Mouse (Mus musculus) lung, postnatal 10 days (tissue): ENCODE results near the gene Slc11a1.
"Not testable (repeated sequence)": the region's sequence is repeated elsewhere in the genome, so short reads cannot be mapped to it uniquely, and the experiment has no call there.

Experiments
- DNase-seq: peaks from one replicate; pipeline ENCODE4 v3.0.0; 2021

Slc11a1 gene

GRCm38 (mm10) chr1:74374980-74375379 lies at the start of gene Slc11a1:
Gene Slc11a1, plus strand, starts transcription at chr1:74375195.
- DNase-seq: no peak

GRCm38 (mm10) chr1:74326916-74327315 lies 48.1 kb upstream of the Slc11a1 start:
- DNase-seq: not testable (repeated sequence)

DNA sequence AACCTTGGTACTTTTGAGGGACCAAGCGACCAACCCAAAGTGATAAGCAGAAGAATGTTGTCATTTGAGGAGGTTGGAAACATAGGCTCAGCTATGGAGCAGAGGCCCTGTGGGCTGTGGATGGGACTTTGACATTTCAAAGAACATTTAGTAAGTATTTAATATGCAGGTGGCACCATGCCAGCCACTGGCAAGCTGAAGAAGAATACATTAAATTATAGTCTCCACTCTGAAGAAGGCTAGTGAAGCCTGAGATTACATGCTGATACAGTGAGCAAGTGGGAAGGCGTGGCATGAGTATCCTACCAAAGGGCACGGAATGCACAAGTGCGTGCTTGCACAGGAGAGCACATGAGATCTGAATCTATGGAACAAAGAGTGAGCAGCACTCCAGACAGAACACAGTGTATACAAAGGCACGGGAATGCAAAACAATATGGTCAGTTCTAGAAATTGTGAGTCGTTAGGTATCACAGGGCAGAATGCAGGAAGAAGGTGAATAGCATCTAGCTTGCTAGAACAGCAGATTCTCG lies 45.0 kb upstream of the Slc11a1 start:
- no peak for DNase-seq

- peak; percentile 38 for DNase-seq
These were observed 43.8 kb upstream of the Slc11a1 start for GRCm38 (mm10) chr1:74331046-74331681.

DNA sequence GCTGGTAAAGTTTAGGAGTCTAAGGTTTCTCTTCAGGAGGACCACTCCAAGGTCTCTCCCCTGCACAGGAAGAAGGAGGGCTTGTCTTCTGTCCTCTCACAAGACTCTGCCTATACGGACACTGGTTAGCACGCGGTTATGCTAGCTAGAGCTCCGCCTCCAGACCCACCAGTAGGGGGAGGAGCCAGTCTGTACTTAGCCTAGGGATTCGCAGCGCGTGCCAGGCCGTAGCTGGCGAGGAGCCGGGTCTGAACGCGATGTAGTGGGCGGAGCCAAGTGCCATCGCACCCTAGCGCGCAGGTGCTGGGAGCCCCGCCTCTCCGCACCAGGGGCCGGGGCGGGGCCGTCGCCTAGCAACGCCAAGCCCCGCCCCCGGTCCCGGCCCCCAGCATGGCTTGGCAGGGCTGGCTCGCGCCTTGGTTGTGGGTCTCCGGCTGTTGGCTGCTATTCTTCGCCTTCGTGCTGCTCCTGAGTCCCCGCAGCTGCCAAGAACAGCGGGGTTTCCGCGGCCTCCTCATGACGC lies 42.7 kb upstream of the Slc11a1 start:
- peak; percentile 96 for DNase-seq

DNA sequence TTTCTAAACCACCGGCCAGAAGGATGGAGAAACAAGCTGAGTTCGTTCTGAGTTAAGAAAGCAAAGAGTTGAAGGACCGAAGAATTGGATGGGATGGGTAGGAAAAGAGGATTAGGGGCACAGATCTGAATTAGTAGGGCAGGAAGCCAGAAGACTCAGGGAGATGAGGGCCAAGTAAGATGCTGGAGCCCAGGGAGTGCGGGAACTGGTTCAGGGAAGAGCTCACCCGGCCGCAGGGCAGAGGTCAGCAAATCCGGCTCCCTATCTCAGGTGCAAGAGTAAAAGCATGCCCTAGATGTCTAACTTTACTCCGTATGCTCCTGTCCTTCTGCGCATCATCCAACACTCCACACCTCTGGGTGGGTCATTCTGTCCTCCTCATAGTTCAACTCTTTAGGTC lies 42.1 kb upstream of the Slc11a1 start:
- no peak for DNase-seq

- DNase-seq: no peak
These were observed 40.4 kb upstream of the Slc11a1 start for GRCm38 (mm10) chr1:74334607-74335006.

- DNase-seq: no peak
These were observed 40.0 kb upstream of the Slc11a1 start for GRCm38 (mm10) chr1:74335033-74335432.

- no peak for DNase-seq
These were observed 39.4 kb upstream of the Slc11a1 start for GRCm38 (mm10) chr1:74335436-74336170.

DNA sequence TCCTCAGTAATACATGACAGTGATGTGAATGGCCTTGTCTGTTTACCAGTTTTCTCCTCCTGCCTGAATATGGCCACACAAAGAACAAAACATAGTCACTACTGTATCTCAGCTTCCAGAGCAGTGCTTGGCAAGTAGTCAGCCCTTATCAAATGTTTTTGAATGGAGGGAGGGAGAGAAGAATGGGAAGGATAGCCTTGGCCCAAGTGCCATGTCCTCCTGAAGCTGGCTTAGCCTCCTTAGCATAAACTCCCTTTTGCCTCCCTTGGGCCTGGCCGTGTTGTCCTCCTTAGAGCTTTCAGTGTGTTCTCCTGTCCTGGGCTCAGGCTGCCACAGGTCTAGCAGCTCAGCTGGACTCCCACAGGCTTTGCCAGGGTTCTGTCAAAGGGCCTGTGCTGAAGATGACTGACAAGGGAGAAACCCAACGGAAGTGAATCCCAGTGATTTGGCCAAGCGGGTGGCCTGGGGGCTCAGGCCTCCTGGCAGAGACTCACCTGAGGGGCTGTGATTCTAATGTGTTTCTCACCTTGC lies 37.7 kb upstream of the Slc11a1 start:
- no peak for DNase-seq

DNA sequence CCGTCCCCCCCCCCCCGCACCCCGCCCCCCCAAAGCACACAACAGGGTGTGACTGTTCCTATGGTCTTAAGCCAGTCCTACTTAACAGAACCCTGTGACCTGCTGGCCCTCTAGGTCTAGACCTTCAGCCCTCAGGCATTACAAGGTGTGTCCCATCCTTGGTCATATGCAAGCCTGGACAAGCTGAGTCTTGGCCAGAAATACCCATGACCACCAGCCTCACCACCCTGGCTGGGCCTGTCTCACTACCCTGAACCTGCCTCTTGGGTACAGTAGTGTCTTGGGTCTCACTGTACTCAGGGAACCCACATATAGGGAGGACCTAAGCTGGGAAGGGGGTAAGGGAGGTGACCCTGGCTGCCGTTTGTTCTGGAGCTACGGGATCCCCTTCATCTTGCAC lies 37.0 kb upstream of the Slc11a1 start:
- DNase-seq: no peak

DNA sequence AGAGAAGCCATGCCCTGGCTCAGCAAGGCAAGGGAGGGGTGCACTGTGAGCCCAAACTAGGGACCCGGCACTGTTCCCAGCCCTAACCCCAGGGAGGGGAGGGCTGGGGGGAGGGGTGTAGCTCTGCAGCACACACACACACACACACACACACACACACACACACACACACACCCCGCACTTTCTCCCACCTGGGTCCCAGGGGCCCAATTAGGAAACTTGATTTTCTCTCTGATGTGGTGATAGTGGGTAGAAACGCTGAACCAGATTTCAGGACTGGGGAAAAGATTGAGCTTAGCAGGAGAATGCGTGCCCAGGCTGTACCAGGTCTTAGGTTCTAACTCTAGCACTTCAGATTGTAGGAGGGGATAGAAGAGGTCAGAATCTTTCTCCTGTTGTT lies 36.4 kb upstream of the Slc11a1 start:
- no peak for DNase-seq

DNA sequence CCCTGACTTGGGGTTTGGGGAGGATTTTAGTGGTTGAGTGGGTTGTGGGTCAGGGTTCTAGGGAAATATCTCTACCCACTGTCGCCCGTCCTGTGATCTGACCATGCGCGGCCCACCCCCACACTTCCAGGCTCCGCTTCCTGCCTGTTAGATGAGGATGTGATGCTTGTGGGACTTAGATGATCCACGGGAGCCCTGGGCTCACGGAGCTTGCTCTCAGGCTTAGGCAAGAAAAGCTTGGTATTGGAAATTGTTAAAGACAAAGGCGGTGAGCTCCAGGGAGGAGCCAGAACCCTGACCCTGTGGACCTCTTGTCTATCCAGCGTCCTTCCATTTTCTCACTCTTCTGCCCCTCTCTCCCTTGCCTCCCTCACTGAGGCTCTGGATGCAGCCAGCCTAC lies 35.1 kb upstream of the Slc11a1 start:
- DNase-seq: no peak

- peak; percentile 22 for DNase-seq
These were observed 34.6 kb upstream of the Slc11a1 start for GRCm38 (mm10) chr1:74340361-74340764.

- DNase-seq: not testable (repeated sequence)
These were observed 34.0 kb upstream of the Slc11a1 start for GRCm38 (mm10) chr1:74340992-74341391.

- no peak for DNase-seq
These were observed 33.1 kb upstream of the Slc11a1 start for GRCm38 (mm10) chr1:74341898-74342297.

DNA sequence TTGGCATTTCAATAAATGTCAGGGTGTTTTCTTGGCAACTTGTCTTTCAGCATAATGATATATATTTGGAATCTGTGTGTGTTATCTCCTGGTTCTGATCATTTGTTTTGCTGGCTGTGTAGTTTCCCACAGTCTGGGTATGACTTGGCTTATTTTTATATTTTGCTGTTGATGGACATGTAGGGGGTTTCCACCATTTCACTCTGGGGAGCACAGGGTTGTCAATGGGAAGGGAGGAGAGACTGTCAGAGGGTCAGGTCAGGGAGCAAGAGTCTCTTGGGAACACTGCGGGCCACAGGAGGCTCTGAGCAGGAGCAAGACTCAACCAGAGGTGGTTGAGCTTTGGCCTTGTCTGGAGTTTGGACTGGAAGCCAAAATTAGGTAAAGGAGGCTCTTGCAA lies 32.7 kb upstream of the Slc11a1 start:
- DNase-seq: no peak

DNA sequence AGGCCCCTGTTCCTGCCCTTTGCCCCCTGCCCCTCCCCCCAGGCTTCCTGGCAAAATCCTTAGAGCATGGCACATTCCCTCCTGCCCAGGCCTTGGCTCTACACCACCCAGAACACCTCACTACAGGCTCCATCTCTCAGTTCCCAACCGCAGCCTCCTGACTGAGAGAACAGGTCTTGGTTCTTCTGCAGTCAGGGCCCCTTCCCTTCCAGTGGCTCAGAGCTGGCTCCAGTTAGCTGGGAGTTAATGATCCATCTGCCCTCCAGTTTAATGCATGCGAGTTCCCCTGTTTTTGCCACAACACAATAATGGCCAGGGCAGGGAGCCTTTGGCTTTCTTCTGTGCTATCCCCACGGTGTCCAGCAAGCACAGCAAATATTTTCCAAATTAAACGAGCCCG lies 31.8 kb upstream of the Slc11a1 start:
- no peak for DNase-seq

- DNase-seq: no peak
These were observed 30.7 kb upstream of the Slc11a1 start for GRCm38 (mm10) chr1:74344163-74344916.

GRCm38 (mm10) chr1:74351185-74351769 lies 23.7 kb upstream of the Slc11a1 start:
- DNase-seq: no peak

- no peak for DNase-seq
These were observed 22.4 kb upstream of the Slc11a1 start for GRCm38 (mm10) chr1:74352532-74353096.
